Mouse (Mus musculus): ENCODE measurements at regions not wholly inside any gene's neighbourhood (a gene's known extent, or its start where the extent isn't known, plus 50 kb on each side); places are given as distances from the start of the nearest gene placed in this dataset.

DNA sequence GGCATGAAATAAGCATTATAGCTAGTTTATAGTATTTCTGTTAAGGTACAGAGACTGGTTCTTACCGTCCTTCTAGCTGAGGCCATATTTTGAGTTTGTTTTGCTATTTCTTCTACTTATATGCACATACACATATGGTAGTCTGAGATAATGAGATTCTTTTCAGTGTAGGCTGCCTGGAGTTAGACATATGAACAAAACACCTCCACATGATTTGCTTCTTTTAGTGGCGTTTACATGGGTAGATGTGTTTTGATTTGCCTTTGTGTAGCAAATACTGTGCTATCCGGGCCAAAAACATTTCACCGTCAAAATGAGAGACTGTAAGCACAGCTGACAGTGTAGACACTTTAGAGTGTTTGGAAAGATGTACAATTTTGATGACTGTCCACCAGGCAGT lies 1077.4 kb downstream of the Car8 start:
- Histone ChIP-seq H3K4me2 (ENCODE audit: low read depth, low read length) (no peak overlapping the region), H3K27me3 (ENCODE audit: control insufficient read depth, insufficient read depth, low read length) (no peaks in the 10 kb centered on the region), H3K4me1 (ENCODE audit: control insufficient read depth, insufficient read depth) (no peaks in the 10 kb centered on the region), H3K9me3 (replicated peaks; ENCODE audit: control insufficient read depth, low read length) (no peaks in the 10 kb centered on the region), H3K4me3 (ENCODE audit: low read depth, low read length) (no peak overlapping the region), H3K27ac (ENCODE audit: low read depth) (no peak overlapping the region), H3K9ac (replicated peaks; ENCODE audit: low read depth, low read length) (no peak overlapping the region), H3K36me3 (replicated peaks; ENCODE audit: control insufficient read depth, insufficient read depth, low read length) (no peaks in the 10 kb centered on the region)
- ATAC-seq (ENCODE audit: insufficient read depth, low read depth) (no peak), DNase-seq (ENCODE audit: low spot score) (no peak)
- TF ChIP-seq CTCF (IDR thresholded peaks at IDR 0.05; ENCODE audit: low read depth) (no peak), EP300 (IDR thresholded peaks at IDR 0.05; ENCODE audit: low read depth) (no peak)
- 80% methylated on average over 4 of the region's 4 CpGs for WGBS

DNA sequence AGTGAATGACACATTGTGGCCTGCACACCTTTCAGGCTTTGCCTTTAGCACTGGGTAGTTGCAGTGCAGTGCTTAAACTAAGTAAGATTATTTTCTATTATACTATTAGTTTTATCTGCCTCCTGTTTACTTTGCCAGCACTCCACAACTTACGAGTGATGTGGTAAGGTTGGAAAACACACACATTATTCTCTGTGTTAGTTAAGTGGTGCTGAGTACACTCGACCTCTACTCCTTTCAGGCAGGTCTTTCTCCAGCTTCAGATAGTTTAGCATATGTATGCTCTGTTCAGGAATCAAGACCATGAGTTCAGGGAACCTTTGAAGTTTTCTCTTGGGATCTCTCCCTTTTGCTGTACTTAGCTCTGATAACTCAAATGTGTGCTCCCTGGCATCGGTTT lies 1081.0 kb downstream of the Car8 start:
- ATAC-seq (ENCODE audit: insufficient read depth, low read depth): no peak
- Histone ChIP-seq H3K4me1 (ENCODE audit: control insufficient read depth, insufficient read depth) (no peaks in the 10 kb centered on the region), H3K9ac (replicated peaks; ENCODE audit: low read depth, low read length) (no peak overlapping the region), H3K27me3 (ENCODE audit: control insufficient read depth, insufficient read depth, low read length) (no peaks in the 10 kb centered on the region), H3K36me3 (replicated peaks; ENCODE audit: control insufficient read depth, insufficient read depth, low read length) (no peaks in the 10 kb centered on the region), H3K27ac (ENCODE audit: low read depth) (no peak overlapping the region), H3K4me3 (ENCODE audit: low read depth, low read length) (no peak overlapping the region), H3K9me3 (replicated peaks; ENCODE audit: control insufficient read depth, low read length) (no peaks in the 10 kb centered on the region), H3K4me2 (ENCODE audit: low read depth, low read length) (no peak overlapping the region)
- TF ChIP-seq CTCF (IDR thresholded peaks at IDR 0.05; ENCODE audit: low read depth) (no peak), EP300 (IDR thresholded peaks at IDR 0.05; ENCODE audit: low read depth) (no peak)
- WGBS: 70% methylated on average over 3 of the region's 3 CpGs
- no peak for DNase-seq (ENCODE audit: low spot score)

DNA sequence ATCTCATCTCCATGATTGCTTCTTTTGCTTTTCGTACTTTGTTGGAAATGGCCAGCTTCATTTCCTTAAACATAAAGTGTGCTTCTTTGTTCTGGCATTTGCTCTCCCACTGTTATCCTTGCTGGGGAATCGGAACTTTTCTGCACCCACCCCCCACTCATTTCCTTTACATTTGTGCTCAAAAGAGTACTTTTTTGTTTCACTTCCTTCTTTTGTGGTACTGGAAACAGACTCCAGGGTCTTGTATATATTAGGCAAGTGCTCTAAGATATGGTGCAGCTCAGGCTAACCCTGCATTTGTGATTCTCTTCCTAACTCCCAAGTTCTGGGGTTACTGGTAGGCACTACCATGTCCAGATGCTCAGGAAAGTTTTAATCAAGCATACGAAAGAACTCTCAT lies 1084.6 kb downstream of the Car8 start:
- no peak overlapping the region for H3K4me3 ChIP-seq (ENCODE audit: low read depth, low read length)
- no peak overlapping the region for H3K4me2 ChIP-seq (ENCODE audit: low read depth, low read length)
- 60% methylated on average over 3 of the region's 3 CpGs for WGBS
- ATAC-seq (ENCODE audit: insufficient read depth, low read depth): no peak
- no peaks in the 10 kb centered on the region for H3K36me3 ChIP-seq (replicated peaks; ENCODE audit: control insufficient read depth, insufficient read depth, low read length)
- no peaks in the 10 kb centered on the region for H3K27me3 ChIP-seq (ENCODE audit: control insufficient read depth, insufficient read depth, low read length)
- no peak overlapping the region for H3K9ac ChIP-seq (replicated peaks; ENCODE audit: low read depth, low read length)
- DNase-seq (ENCODE audit: low spot score): no peak
- no peaks in the 10 kb centered on the region for H3K9me3 ChIP-seq (replicated peaks; ENCODE audit: control insufficient read depth, low read length)
- no peak for TF ChIP-seq EP300 (IDR thresholded peaks at IDR 0.05; ENCODE audit: low read depth)
- TF ChIP-seq CTCF (IDR thresholded peaks at IDR 0.05; ENCODE audit: low read depth): no peak
- H3K4me1 ChIP-seq (ENCODE audit: control insufficient read depth, insufficient read depth): no peaks in the 10 kb centered on the region
- no peak overlapping the region for H3K27ac ChIP-seq (ENCODE audit: low read depth)

DNA sequence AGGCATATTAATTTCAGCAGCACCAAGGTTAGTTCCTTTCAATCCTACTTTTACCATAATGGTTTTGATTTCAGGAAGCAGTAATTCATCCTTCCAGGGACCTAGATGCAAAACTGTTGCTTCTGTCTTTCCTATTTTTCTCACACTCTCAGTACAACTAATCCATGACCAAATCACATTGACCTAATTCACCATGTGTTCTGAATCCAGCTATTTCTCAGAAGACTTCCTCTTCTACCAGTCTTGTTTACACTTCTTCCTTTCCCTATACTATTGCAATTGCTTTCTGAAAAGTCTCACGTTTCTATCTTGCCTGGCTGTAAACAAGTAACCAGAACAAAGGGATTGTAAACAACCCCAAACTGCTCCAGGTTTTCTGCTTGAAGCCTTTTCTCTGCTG lies 1085.0 kb downstream of the Car8 start:
- Histone ChIP-seq H3K9ac (replicated peaks; ENCODE audit: low read depth, low read length) (no peak overlapping the region), H3K9me3 (replicated peaks; ENCODE audit: control insufficient read depth, low read length) (no peaks in the 10 kb centered on the region), H3K36me3 (replicated peaks; ENCODE audit: control insufficient read depth, insufficient read depth, low read length) (no peaks in the 10 kb centered on the region), H3K4me1 (ENCODE audit: control insufficient read depth, insufficient read depth) (no peaks in the 10 kb centered on the region), H3K27me3 (ENCODE audit: control insufficient read depth, insufficient read depth, low read length) (no peaks in the 10 kb centered on the region), H3K4me2 (ENCODE audit: low read depth, low read length) (no peak overlapping the region), H3K4me3 (ENCODE audit: low read depth, low read length) (no peak overlapping the region), H3K27ac (ENCODE audit: low read depth) (no peak overlapping the region)
- no peak for ATAC-seq (ENCODE audit: insufficient read depth, low read depth)
- TF ChIP-seq CTCF (IDR thresholded peaks at IDR 0.05; ENCODE audit: low read depth): no peak
- no peak for TF ChIP-seq EP300 (IDR thresholded peaks at IDR 0.05; ENCODE audit: low read depth)
- no peak for DNase-seq (ENCODE audit: low spot score)
- 17% methylated on average over 1 of the region's 1 CpGs for WGBS

DNA sequence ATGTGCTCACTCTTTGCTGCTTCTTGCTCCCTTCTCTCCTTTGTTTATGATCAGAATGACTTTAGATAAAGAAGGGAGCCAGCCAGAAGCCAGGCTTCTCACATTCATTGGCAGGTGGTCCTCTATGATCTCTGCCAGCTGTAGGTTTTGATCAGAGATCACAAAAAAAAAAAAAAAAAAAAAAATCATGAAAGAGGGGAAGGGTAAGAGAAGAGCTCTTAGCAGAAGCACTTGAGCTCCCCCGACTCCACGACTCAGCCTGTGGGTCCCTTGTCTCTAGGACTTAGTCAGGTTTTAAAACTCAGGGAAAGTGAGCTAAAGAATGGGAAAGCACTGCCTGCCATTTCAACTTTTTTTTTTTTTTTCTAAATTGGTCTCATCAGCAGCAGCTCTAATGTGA lies 1093.1 kb downstream of the Car8 start:
- H3K9ac ChIP-seq (replicated peaks; ENCODE audit: low read depth, low read length): no peak overlapping the region
- H3K4me2 ChIP-seq (ENCODE audit: low read depth, low read length): no peak overlapping the region
- H3K4me1 ChIP-seq (ENCODE audit: control insufficient read depth, insufficient read depth): no peaks in the 10 kb centered on the region
- H3K36me3 ChIP-seq (replicated peaks; ENCODE audit: control insufficient read depth, insufficient read depth, low read length): no peaks in the 10 kb centered on the region
- H3K27ac ChIP-seq (ENCODE audit: low read depth): no peak overlapping the region
- ATAC-seq (ENCODE audit: insufficient read depth, low read depth) (no peak), DNase-seq (ENCODE audit: low spot score) (no peak)
- TF ChIP-seq EP300 (IDR thresholded peaks at IDR 0.05; ENCODE audit: low read depth) (no peak), CTCF (IDR thresholded peaks at IDR 0.05; ENCODE audit: low read depth) (no peak)
- no peak overlapping the region for H3K4me3 ChIP-seq (ENCODE audit: low read depth, low read length)
- no peaks in the 10 kb centered on the region for H3K27me3 ChIP-seq (ENCODE audit: control insufficient read depth, insufficient read depth, low read length)
- H3K9me3 ChIP-seq (replicated peaks; ENCODE audit: control insufficient read depth, low read length): no peaks in the 10 kb centered on the region
- 44% methylated on average over 2 of the region's 2 CpGs for WGBS

DNA sequence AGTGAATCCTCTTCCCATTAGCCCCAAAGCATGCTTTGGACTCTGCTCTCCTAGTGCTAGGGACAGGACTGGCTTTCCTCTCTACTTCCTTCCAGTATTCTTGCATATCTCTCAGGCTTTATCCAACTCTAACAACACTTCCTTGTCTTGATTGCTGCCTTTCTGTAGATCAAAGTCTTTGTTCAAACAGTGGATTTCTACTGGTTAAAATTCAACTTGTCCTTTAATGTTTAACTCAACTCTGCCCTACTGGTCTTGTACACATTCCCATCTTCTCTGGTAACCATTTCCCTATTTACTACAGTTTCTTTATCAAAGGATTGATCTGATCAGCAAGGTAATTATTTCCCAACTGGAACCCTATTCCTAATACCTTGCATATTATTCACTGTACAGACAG lies 1094.6 kb downstream of the Car8 start:
- H3K4me2 ChIP-seq (ENCODE audit: low read depth, low read length): no peak overlapping the region
- ATAC-seq (ENCODE audit: insufficient read depth, low read depth): no peak
- no peaks in the 10 kb centered on the region for H3K9me3 ChIP-seq (replicated peaks; ENCODE audit: control insufficient read depth, low read length)
- no peak overlapping the region for H3K27ac ChIP-seq (ENCODE audit: low read depth)
- no peak for DNase-seq (ENCODE audit: low spot score)
- no peak overlapping the region for H3K9ac ChIP-seq (replicated peaks; ENCODE audit: low read depth, low read length)
- H3K4me3 ChIP-seq (ENCODE audit: low read depth, low read length): no peak overlapping the region
- H3K4me1 ChIP-seq (ENCODE audit: control insufficient read depth, insufficient read depth): no peaks in the 10 kb centered on the region
- no peaks in the 10 kb centered on the region for H3K27me3 ChIP-seq (ENCODE audit: control insufficient read depth, insufficient read depth, low read length)
- TF ChIP-seq EP300 (IDR thresholded peaks at IDR 0.05; ENCODE audit: low read depth): no peak
- no peak for TF ChIP-seq CTCF (IDR thresholded peaks at IDR 0.05; ENCODE audit: low read depth)
- no peaks in the 10 kb centered on the region for H3K36me3 ChIP-seq (replicated peaks; ENCODE audit: control insufficient read depth, insufficient read depth, low read length)

Measured in heart, postnatal 0 days (tissue).